Mouse (Mus musculus) intestine, postnatal 0 days (tissue): Measurements from ENCODE around the gene Cacnb4. TPM values are rescaled to one million over a fixed set of nuclear protein-coding genes. Genes with fewer than 3 reads are reported as not detected.
A peak's percentile ranks its signal among the peaks of the same experiment; 100 is the strongest.

ENCODE experiments used
- ATAC-seq: fragments of 200-750 bp; cut with Nextera tagmentation; 2 replicates; pipeline ENCODE4 v1.8.0; 2017; ENCODE audit warnings: mild to moderate bottlenecking, moderate TSS enrichment, moderate library complexity
- H3K27ac ChIP-seq: fragments of 300-500 bp; sonication (generic); 2 replicates; pipeline ENCODE4 v1.5.1; 2014; ENCODE audit warnings: mild to moderate bottlenecking, low read depth, low read length, moderate library complexity
- H3K27me3 ChIP-seq: fragments of 300-500 bp; sonication (generic); replicated peaks from 2 replicates; pipeline ENCODE4 v1.6.1; 2014; ENCODE audit warnings: low read length, mixed read lengths; ENCODE audit not compliant: control insufficient read depth, insufficient read depth
- H3K36me3 ChIP-seq: fragments of 300-500 bp; sonication (generic); 2 replicates; pipeline ENCODE4 v1.6.1; 2014; ENCODE audit warnings: mild to moderate bottlenecking, moderate library complexity; ENCODE audit not compliant: control insufficient read depth, insufficient read depth
- H3K4me1 ChIP-seq: fragments of 300-500 bp; sonication (generic); replicated peaks from 2 replicates; pipeline ENCODE4 v1.6.1; 2014; ENCODE audit warnings: antibody characterized with exemption, low read length, mixed read lengths; ENCODE audit not compliant: control insufficient read depth, insufficient read depth
- H3K4me2 ChIP-seq: fragments of 300-500 bp; sonication (generic); replicated peaks from 2 replicates; pipeline ENCODE4 v1.6.1; 2014; ENCODE audit warnings: low read depth, mild to moderate bottlenecking, moderate library complexity
- H3K4me3 ChIP-seq: fragments of 300-500 bp; sonication (generic); 2 replicates; pipeline ENCODE4 v1.5.1; 2014; ENCODE audit warnings: low read depth, low read length
- H3K9ac ChIP-seq: fragments of 300-500 bp; sonication (generic); 2 replicates; pipeline ENCODE4 v1.6.1; 2014; ENCODE audit warnings: mild to moderate bottlenecking, low read depth, low read length
- H3K9me3 ChIP-seq: fragments of 300-500 bp; sonication (generic); 2 replicates; pipeline ENCODE4 v1.6.1; 2016; ENCODE audit warnings: mixed run types; ENCODE audit not compliant: control insufficient read depth
- CTCF ChIP-seq: sonication (generic); IDR thresholded peaks from 2 replicates; pipeline ENCODE4 v1.5.1; 2016; ENCODE audit warnings: low read depth, mild to moderate bottlenecking, control low read depth, antibody characterized with exemption, moderate library complexity
- WGBS: fragments of 180-500 bp; shearing (Covaris S2); extraction: QIAGEN DNeasy Blood & Tissue Kit; methylation state at CpG from one replicate; pipeline ENCODE4 v1.1.7; 2014; 5-methylcytosine and 5-hydroxymethylcytosine counted together
- polyA plus RNA-seq: library from polyadenylated mRNA; unstranded; fragments of >200 nt; fragmentation: Nextera tagmentation; extraction: Ambion mirVana; gene quantifications from 2 replicates; pipeline ENCODE4 v1.2.1, GENCODE M21; 2015

Cacnb4 gene
- polyA plus RNA-seq, 1 experiment from 2014 or later = 0.51 TPM

- WGBS = 41% methylated on average over 4 of the region's 4 CpGs
- Histone ChIP-seq H3K4me3 (no peak overlapping the region), H3K27ac (no peak overlapping the region), H3K27me3 (no peaks in the 10 kb centered on the region), H3K9ac (no peak overlapping the region), H3K36me3 (no peaks in the 10 kb centered on the region), H3K4me1 (no peaks in the 10 kb centered on the region), H3K4me2 (no peak overlapping the region), H3K9me3 (no peaks in the 10 kb centered on the region)
- TF ChIP-seq CTCF = no peak
- ATAC-seq = no peak
Observed at GRCm38 (mm10) chr2:52639530-52639875, 37.1 kb downstream of the Cacnb4 start.

- no peak for TF ChIP-seq CTCF
- Histone ChIP-seq H3K36me3 (no peaks in the 10 kb centered on the region), H3K9me3 (no peaks in the 10 kb centered on the region), H3K27me3 (no peaks in the 10 kb centered on the region), H3K27ac (no peak overlapping the region), H3K4me2 (no peak overlapping the region), H3K4me3 (no peak overlapping the region), H3K9ac (no peak overlapping the region), H3K4me1 (no peaks in the 10 kb centered on the region)
- no peak for ATAC-seq
- 59% methylated on average over 6 of the region's 6 CpGs for WGBS
Observed at GRCm38 (mm10) chr2:52638857-52639529, 37.6 kb downstream of the Cacnb4 start.

- Histone ChIP-seq H3K4me2 (no peak overlapping the region), H3K27me3 (no peaks in the 10 kb centered on the region), H3K9ac (no peak overlapping the region), H3K36me3 (no peaks in the 10 kb centered on the region), H3K9me3 (no peaks in the 10 kb centered on the region), H3K4me1 (no peaks in the 10 kb centered on the region), H3K4me3 (no peak overlapping the region), H3K27ac (no peak overlapping the region)
- TF ChIP-seq CTCF = no peak
- 49% methylated on average over 4 of the region's 4 CpGs for WGBS
- ATAC-seq = no peak
Observed at GRCm38 (mm10) chr2:52638226-52638625, 38.4 kb downstream of the Cacnb4 start.

GRCm38 (mm10) chr2:52636051-52636450 is 40.6 kb downstream of the Cacnb4 start:
- Histone ChIP-seq H3K4me1 (no peaks in the 10 kb centered on the region), H3K9me3 (no peaks in the 10 kb centered on the region), H3K4me3 (no peak overlapping the region), H3K27me3 (no peaks in the 10 kb centered on the region), H3K9ac (no peak overlapping the region), H3K36me3 (no peaks in the 10 kb centered on the region), H3K27ac (no peak overlapping the region), H3K4me2 (no peak overlapping the region)
- no peak for ATAC-seq
- WGBS = 78% methylated on average over 5 of the region's 5 CpGs
- no peak for TF ChIP-seq CTCF

GRCm38 (mm10) chr2:52635358-52635757 is 41.3 kb downstream of the Cacnb4 start:
- no peak for TF ChIP-seq CTCF
- Histone ChIP-seq H3K9me3 (no peaks in the 10 kb centered on the region), H3K36me3 (no peaks in the 10 kb centered on the region), H3K27ac (no peak overlapping the region), H3K9ac (no peak overlapping the region), H3K4me2 (no peak overlapping the region), H3K4me1 (no peaks in the 10 kb centered on the region), H3K27me3 (no peaks in the 10 kb centered on the region), H3K4me3 (no peak overlapping the region)
- no peak for ATAC-seq
- WGBS = 53% methylated on average over 4 of the region's 4 CpGs

GRCm38 (mm10) chr2:52632880-52633279 is 43.8 kb downstream of the Cacnb4 start:
- Histone ChIP-seq H3K27me3 (no peaks in the 10 kb centered on the region), H3K27ac (no peak overlapping the region), H3K9me3 (no peaks in the 10 kb centered on the region), H3K9ac (no peak overlapping the region), H3K36me3 (no peaks in the 10 kb centered on the region), H3K4me1 (no peaks in the 10 kb centered on the region), H3K4me3 (no peak overlapping the region), H3K4me2 (no peak overlapping the region)
- WGBS = 9% methylated on average over 7 of the region's 7 CpGs
- peak; percentile 76 for TF ChIP-seq CTCF
- no peak for ATAC-seq

- no peaks in the 10 kb centered on the region for H3K36me3 ChIP-seq
- no peaks in the 10 kb centered on the region for H3K4me1 ChIP-seq
- H3K9ac ChIP-seq = no peak overlapping the region
- no peak overlapping the region for H3K27ac ChIP-seq
- 66% methylated on average over 4 of the region's 4 CpGs for WGBS
- TF ChIP-seq CTCF = no peak
- no peak overlapping the region for H3K4me3 ChIP-seq
- no peak overlapping the region for H3K4me2 ChIP-seq
- ATAC-seq = no peak
- H3K9me3 ChIP-seq = no peaks in the 10 kb centered on the region
- H3K27me3 ChIP-seq = no peaks in the 10 kb centered on the region
Observed at GRCm38 (mm10) chr2:52628186-52628585, 48.4 kb downstream of the Cacnb4 start.
